Mouse (Mus musculus) heart, postnatal 14 days (tissue): Measurements from ENCODE around the gene Zfp598. TPM values are rescaled to one million over a fixed set of nuclear protein-coding genes. Genes with fewer than 3 reads are reported as not detected.
A peak's percentile ranks its signal among the peaks of the same experiment; 100 is the strongest.
"Not testable (repeated sequence)": the region's sequence is repeated elsewhere in the genome, so short reads cannot be mapped to it uniquely, and the experiment has no call there.

Experiments used
- DNase-seq, 2 experiments: peaks; one replicate each; pipeline ENCODE4 v3.0.0; 2021 to 2022
- intact Hi-C: fragments of 180-260 bp; cut with DNase I; formaldehyde crosslinking; loops from one replicate; pipeline ENCODE4 v1.15.1; 2025
- total RNA-seq, 2 experiments: library from RNA; stranded (reverse); gene quantifications; 2 replicates each; pipeline ENCODE4 v1.2.3; 2021

The Zfp598 gene
- total RNA-seq, 2 experiments from 2014 or later: 20.2 to 21.6 TPM

DNA sequence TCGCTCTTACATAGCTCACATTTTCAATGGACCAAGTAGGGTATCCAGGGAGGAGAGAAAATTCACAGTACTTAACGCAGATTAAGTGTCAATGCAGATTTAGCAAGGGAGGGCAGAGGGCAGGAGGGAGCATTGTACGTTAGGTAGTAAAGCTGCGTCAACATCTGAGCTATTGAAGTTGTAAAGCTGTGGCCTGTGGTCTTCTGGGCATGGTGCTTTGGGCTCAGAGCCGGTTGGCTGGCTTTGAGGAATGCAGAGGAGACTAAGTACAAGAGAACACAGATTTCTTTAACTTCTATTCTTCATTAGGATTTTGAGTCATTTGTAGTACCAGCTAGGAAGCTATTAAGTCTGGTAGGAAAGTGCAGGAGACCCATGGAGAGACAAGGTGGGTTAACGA lies 46.1 kb downstream of the Zfp598 start:
- DNase-seq: no peak
- intact Hi-C loops: no loop called here

DNA sequence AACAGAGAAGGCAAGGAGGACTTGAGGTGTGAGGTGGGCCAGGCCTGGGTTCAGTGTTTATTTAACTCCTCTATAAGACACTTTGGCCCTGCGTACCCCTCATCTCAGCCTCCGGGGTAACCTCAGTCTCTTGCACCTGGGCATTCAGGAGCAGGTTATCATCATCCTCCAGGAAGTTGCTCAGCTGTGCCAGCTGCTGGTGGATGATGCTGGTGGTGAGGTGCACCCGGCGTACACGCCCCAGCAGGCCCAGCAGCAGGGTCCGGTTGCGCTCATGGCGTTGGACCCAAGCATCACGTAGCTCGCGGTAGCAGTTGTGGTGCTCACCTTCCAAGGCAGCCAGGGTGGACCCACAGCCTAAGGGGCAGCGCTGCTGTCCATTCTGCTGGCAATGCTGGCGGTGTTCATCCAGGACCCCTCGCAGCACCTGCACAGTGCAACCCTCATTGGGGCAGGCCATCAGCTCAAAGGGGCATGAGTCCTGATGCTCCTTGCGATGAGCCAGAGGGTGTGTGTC lies 46.7 kb downstream of the Zfp598 start:
- intact Hi-C loops: no loop called here
- no peak for DNase-seq

DNA sequence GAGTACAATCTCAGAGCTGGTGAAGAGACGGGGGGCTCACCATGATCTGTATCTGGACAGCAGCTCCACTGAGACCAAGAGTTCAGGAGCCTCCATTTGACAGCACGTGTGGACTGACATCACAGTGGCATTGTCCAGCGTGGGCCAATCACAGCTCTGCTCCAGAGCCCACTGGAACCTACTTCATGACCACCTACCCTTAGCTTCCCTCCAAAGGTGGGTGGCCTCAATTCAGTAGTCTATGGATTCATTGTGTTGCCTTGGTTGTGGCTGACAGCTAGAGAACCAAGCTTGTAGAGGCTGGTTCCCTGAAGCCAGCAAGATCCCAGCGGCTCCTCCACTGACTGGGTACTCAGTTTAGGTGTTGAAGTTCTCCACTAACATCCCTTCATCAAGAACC lies 48.5 kb downstream of the Zfp598 start, which contains the start of the genes Rnf151 and Rps2:
Gene Rnf151, minus strand, starts transcription at position 121 of the 400 bp plus-strand sequence.
Gene Rps2, plus strand, starts transcription at position 174 of the 400 bp plus-strand sequence.
- intact Hi-C loops: no loop called here
- DNase-seq: no peak

DNA sequence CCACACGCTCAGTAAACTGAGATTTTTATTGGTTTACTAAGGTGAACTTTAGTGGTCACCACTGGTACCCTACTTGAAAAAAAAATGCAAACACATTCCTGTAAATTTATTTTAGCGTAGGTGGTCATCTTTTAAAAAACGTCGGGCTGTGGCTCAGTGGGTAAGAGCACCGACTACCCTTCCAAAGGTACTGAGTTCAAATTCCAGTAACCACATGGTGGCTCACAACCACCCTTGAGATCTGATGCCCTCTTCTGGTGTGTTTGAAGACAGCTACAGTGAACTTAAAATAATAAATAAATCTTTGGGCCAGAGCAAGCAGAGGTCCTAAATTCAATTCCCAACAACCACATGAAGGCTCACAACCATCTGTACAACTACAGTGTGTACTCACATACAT lies 49.5 kb downstream of the Zfp598 start:
- DNase-seq, intact Hi-C loops: not testable (repeated sequence)

DNA sequence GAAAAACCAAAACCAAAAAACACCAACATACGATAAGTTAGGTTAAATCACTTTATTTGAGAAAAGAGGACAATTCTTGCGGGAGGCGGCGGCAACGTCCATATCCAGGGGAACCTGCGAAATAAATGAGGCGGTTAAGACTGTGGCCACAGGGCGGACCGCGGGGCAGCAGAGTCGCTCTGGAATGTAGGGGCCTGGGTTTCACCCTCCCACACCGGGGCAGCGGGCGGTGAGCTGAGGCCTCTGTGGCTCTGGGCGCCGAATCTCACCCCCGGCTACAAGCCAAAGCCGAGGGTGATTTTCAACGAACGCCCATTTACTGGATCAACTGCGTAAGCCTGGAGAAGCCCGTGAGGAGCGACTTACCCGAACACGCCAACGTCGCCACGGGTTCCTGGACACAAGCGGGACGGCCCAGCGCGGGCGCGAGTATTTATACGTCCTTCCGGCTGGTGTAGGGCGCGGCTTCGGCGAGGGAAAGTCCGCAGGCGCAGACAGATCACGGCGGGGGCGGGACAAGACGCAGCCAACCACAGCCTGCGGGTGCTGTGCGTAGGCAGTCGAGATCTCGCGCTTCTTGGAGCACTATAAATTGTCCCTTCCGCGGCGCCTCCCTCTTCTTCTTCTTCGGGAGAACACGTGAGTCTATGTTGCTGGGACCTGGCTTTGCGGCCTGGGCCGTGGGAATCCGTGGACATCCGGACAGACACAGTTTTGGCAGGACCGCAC lies 50.2 kb downstream of the Zfp598 start:
- intact Hi-C loops: no loop called here
- DNase-seq: peak; percentile 97

DNA sequence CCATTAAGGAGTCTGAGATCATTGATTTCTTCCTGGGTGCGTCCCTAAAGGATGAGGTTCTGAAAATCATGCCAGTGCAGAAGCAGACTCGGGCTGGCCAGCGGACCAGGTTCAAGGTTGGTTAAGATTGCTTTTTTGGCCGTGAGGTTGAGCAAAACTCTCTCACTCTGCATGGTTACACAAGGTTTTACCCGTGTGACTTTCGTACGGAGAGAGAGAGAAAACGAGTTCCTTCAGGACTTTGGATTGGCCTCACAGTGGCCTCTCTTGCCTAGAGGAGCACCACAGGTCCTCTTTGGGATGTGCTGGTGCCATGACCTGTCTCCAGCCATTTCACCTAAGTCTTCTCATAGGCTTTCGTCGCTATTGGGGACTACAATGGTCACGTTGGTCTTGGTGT lies 51.1 kb downstream of the Zfp598 start:
- DNase-seq, intact Hi-C loops: not testable (repeated sequence)

DNA sequence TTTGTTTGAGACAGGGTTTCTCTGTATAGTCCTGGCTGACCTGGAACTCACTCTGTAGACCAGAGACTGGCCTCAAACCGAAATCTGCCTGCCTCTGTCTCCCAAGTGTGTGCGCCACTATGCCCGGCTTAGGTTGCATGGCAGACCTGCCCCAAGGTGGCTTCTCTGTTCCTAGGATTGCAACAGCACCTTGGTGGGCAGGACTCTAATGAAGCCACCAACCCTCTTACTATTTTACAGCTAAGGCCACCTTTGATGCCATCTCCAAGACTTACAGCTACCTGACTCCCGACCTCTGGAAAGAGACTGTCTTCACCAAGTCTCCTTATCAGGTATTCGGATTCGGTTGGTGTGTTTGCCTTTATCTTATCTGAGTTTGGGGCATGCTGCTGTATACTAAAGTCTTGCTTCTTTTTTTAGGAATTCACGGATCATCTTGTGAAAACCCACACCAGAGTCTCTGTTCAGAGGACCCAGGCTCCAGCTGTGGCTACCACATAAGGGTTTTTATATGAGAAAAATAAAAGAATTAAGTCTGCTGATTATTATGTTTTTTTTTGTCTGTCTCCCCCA lies 52.0 kb downstream of the Zfp598 start:
- DNase-seq: not testable (repeated sequence)

DNA sequence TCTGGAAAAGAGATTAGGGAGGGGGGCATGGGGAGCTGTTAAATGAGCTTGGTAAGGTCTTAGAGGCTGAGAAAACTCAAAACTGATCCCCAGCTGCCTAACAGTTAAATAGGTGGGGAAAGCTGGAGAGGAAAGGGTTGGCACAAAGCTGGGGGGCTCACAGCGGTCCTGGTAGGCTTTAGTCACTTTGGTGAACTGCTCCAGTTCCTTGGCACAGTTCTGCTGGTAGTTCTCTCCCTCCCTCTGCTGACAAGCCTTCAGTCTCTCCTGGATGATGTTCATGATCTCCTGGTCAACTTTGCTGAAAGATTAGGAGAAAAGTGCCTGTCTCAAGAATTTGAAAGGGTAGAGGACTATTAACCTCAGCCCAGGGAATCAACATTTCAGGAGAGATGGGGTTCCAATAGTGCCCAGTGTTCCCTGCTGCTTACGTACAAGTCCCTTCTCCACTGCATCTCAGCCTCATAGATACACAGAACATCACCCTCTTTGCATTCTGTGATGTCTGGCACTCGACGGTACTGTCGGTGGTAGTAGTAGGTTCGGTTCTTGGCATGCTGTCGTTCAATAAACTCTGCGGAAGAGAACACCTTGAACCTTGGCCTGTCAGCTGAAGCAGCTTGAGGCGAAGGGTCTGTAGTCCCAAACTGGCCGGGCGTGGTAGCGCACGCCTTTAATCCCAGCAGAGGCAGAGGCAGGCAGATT lies 52.9 kb downstream of the Zfp598 start:
- intact Hi-C loops: no loop called here
- DNase-seq: no peak

More for the DNA sequence above, 52.0 kb downstream of the Zfp598 start:
- intact Hi-C loops: not testable (repeated sequence)

DNA sequence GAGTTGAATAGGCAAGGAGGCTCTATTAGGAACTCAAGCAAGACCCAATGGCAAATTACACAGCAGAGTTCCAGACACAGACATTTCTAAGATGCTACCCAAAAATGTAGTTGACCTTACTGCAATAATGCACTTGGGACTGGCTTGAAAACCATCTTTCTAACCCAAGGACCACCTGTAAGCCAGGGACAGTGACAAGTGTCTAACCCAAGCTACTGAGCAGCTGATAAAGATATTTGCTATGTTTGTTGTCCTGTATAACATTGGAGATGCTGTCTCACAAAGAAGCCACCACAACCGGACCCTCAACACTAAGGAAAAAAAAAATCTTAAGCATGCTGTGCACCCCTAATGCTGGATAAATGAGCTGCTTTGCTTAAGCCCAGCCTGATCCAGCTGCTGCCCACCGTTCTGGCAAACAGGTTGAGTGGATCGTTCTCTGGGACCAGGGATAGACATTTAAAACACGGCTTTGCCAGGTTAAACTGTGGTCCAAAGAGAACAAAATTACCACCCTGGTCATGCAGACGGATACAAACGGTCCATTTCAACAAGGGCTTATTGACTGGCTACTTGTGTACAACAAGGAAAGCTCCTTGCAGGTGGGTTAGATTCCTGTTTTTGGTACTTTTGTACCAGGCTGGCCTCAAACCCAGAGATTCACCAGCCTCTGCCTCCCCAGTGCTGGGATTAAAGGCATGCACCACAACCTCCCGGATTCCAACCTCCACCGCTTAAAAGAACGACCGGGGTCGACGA lies 53.8 kb downstream of the Zfp598 start:
- intact Hi-C loops: no loop called here
- no peak for DNase-seq

DNA sequence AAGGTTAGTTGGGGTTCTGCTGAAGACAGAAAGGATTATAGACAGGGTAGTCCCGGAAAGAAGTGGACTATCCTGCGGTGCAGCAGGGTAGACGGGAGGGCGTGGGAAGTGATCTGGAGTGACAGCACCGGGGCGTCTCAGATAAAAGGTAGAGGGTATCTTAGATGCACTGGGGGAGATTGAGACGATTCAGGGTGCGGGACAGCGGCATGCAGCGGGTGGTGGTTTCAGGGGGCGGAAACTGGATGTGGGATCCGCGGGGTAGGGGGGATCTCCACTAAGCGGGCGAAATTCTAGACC lies 54.3 kb downstream of the Zfp598 start:
- peak in 1 of 2 experiments; percentile 42 for DNase-seq
- intact Hi-C loops: no loop called here

DNA sequence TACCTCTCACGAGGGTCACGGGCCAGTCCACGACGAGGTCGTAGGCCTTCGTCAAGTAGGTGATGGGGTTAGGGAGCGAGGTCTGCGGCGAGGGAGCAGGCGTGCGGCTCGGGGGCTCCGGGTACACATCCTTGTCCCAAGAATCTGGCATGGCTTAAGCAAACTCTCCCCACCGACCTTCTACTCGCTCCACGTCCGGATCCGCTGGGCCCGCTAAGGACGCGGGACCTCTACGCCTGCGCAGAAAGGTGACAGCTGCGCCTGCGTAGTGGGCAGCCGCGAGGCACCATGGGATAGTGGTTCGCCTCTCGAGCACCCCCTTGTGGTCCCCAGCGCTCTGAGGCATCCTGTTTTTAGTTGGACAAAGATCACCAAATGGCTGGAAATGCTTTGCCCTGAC lies 54.7 kb downstream of the Zfp598 start, which contains the start of gene Ndufb10:
Gene Ndufb10, minus strand, starts transcription at position 295 of the 400 bp plus-strand sequence.
- intact Hi-C loops: no loop called here
- peak; percentile 98 to 99 for DNase-seq

DNA sequence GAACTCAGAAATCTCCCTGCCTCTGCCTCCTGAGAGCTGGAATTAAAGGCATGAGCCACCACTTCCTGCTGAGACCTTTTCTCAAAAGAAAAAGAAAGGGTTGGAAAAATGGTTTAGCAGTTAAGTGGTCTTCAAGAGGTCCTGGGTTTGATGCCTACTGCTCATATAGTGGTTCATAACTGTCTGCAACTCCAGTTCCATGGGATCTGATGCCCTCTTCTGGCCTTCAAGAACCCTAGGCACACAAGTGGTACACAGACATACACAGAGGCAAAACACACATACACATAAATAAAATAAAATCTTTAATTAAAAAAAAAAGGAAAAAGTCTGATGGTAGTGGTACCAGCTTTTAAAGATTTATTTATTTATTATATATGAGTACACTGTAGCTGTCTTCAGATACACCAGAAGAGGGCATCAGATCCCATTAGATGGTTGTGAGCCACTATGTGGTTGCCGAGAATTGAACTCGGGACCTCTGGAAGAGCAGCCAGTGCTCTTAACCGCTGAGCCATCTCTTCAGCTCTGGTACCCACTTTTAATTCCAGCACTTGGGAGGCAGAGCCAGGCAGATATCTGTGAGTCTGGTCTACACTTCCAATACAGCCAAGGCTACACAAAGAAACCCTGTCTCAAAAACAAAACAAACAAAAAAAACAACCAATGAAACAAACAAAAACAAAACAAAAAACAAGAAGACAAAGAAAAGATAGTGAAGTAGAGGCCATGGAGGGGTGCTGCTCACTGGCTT lies 56.3 kb downstream of the Zfp598 start:
- DNase-seq: no peak
- intact Hi-C loops: no loop called here

DNA sequence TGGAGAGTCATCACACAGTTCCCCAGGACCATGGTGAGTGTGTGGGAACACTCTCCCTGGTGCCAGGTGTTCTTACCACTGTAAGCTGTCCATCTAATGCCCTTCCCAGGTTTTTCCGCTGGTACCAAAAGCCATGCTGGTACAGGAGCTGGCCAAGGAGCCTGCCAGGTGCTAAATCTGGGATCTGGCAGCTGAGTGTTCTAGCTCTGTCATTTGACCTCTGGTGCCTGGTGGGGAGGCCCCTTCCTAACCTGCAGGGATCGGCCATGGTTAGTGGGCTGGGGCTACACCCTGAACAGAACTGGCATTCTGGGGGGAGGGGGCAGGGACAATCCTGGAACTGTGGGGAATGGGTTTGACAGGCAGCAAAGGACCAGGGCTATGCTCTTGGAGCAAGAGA lies 58.1 kb downstream of the Zfp598 start, which contains the start of gene Rpl3l:
Gene Rpl3l, plus strand, starts transcription at position 203 of the 400 bp plus-strand sequence.
- DNase-seq: peak; percentile 41 to 51
- intact Hi-C loops: no loop called here

DNA sequence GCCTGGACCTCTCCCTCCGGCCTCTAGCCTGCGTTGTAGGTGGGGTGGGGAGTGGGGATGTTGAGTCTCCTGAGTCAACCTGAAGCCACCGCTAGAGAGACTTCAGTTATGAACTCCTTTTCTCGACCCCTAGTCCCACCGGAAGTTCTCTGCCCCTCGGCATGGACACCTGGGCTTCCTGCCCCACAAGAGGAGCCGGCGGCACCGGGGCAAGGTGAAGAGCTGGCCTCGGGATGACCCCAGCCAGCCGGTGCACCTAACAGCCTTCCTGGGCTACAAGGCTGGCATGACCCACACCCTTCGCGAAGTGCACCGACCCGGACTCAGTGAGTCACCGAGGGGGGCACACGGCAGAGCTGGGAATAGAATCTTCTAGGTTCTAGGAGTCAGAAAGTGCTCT lies 58.7 kb downstream of the Zfp598 start:
- intact Hi-C loops: no loop called here
- no peak for DNase-seq

DNA sequence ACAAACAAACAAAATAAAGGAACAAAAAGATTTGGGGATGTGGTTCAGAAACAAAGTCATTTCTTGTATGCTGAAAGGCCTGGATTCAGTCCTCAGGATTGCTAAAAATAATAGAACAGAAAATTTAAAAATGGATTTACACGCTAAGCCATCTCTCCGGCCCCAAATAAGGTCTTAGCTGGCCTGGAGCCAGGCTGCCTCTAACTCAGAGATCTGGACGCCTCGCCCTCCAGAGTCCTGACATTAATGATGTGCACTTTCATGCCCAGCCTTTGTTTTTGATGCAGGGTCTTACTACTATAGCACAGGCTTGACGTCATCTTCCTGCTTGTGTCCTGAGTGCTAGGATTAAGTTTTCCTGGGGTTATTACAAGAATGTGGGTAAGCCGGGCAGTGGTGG lies 59.6 kb downstream of the Zfp598 start:
- peak in 1 of 2 experiments; percentile 47 for DNase-seq
- intact Hi-C loops: no loop called here

DNA sequence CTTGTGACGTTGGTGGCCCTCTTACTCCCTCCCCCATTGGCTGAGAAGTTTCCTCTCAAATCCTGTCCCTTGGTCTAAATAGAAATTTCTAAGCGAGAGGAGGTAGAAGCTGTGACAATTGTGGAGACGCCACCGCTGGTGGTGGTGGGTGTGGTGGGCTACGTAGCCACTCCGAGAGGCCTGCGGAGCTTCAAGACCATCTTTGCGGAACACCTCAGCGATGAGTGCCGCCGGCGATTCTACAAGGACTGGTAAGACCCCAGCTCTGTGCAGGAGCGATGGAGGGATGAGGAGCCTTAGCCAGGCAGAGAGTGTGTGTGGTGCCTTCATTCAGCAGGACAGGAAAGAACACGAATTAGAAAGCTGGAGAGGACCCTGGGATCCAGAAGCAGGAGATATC lies 61.3 kb downstream of the Zfp598 start:
- DNase-seq: no peak
- intact Hi-C loops: no loop called here
